Mouse (Mus musculus) B cell, adult 2 months (primary cell): ENCODE measurements around the gene Zfp651.

Experiments
- DNase-seq, 2 experiments: peaks; one replicate each; pipeline ENCODE4 v3.0.0; 2022

Gene Zfp651

DNA sequence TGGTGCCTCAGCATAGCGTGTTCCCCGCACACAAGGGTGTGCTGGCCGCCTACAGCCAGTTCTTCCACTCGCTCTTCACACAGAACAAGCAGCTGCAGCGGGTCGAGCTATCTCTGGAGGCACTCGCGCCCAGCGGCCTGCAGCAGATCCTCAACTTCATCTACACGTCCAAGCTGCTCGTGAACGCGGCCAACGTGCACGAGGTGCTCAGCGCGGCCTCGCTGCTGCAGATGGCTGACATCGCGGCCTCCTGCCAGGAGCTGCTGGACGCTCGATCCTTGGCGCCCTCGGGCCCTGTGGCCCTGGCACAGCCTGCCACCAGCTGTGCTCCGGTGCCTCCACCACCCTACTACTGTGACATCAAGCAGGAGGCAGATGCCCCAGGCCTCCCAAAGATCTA lies 3.6 kb downstream of the Zfp651 start:
- no peak for DNase-seq

DNA sequence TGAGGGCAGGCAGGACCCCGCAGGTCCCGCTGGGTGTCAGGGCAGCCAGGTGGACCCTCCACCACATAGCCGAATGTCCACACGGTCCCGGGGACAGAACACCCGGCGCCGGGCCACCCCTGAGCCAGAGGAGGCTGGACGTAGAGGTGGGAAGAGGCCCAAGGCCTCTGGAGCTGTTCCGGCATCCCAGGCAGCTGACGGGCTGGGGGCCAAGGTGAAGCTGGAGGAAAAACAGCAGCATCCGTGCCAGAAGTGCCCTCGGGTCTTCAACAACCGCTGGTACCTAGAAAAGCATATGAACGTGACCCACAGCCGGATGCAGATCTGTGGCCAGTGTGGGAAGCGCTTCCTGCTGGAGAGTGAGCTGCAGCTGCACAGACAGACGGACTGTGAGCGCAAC lies 4.6 kb downstream of the Zfp651 start:
- no peak for DNase-seq

DNA sequence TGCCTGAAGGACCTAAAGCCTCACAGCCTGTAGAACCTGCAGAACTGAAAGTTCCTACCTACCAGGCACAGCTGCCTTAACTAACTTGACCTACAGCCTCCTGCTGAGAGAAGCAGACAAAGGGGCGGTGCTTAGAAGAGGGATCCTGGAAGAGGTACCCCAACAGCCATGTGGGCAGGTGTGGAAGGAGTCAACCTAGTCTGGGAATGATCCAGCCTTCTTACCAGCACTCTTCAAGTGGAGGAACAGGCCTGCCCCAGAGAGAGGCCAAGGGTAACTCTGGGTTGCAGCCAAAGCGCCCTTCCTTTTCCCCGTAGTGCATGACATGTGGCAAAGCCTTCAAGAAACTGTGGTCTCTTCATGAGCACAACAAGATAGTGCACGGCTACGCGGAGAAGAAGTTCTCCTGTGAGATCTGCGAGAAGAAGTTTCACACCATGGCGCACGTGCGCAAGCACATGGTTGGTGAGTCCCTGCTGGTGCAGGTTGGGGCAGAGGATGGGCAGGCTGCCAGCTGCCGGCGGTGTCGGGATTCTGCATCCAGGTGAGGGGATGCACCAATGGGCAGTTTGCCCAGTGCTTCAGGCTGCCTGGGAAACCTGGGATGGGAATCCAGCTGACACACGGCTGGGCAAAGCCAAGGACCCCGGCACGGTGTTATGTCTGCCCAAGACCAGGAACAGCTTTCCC lies 6.2 kb downstream of the Zfp651 start:
- no peak for DNase-seq

GRCm38 (mm10) chr9:121772412-121772811 lies 13.3 kb downstream of the Zfp651 start:
- no peak for DNase-seq

GRCm38 (mm10) chr9:121775951-121776350 lies 16.8 kb downstream of the Zfp651 start:
- DNase-seq = no peak

DNA sequence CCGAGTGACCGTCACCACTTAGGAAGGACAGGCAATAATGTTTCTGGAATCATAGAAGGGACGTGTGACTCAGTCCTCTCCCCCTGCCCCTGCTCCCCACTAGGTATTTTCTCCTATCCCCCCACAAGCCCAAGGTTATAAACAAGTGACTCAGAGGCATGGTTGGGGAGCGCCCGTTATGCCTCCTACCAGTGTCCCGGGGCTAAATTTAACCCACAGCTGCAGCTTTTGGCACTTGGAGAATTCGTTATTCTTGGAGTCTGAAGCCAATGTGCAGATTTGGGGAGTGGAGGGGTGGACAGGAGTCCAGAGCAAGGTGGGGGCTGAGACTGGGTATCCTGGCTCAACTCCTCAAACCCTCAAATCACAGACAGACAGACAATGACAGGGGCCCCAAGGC lies 17.4 kb downstream of the Zfp651 start:
- no peak for DNase-seq

- no peak for DNase-seq
Observed at GRCm38 (mm10) chr9:121777484-121778065, 18.4 kb downstream of the Zfp651 start, which contains the start of gene Klhl40. Gene Klhl40, plus strand, starts transcription at chr9:121777607.

DNA sequence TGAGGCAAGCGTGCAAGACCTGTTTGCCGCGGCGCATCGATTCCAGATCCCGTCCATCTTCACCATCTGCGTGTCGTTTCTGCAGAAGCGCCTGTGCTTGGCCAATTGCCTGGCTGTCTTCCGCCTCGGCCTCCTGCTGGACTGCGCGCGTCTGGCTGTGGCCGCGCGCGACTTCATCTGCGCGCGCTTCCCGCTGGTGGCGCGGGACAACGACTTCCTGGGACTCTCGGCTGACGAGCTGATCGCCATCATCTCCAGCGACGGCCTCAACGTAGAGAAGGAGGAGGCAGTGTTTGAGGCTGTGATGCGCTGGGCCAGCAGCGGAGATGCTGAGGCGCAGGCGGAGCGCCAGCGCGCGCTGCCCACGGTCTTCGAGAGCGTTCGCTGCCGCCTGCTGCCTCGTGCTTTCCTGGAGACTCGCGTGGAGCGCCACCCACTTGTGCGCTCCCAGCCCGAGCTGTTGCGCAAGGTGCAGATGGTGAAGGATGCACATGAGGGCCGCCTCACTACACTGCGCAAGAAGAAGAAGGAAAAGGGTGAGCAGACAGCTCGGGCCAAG lies 19.0 kb downstream of the Zfp651 start:
- no peak for DNase-seq

DNA sequence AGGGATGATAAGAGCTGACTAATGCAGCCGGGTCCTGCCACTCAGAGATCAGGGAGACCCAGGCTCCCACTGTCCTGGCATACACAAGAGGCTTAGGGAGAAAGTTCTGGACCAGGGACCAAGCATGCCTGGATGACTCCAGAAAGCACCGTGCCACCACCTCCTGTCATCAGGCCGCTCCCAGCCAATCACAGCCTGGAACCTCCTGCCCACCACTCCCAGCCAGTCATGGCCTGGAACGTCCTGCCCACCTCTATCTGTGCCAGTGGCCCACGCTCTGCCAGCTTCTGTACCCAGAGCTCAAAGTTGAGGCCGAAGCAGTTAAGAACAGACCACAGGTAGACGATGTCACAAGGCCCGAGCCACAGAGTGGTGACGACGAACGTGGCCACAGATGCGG lies 25.7 kb downstream of the Zfp651 start:
- no peak for DNase-seq

GRCm38 (mm10) chr9:121785261-121785660 lies 26.1 kb downstream of the Zfp651 start:
- no peak for DNase-seq

- DNase-seq = no peak
Observed at GRCm38 (mm10) chr9:121786359-121786758, 27.2 kb downstream of the Zfp651 start.

GRCm38 (mm10) chr9:121791206-121791605 lies 32.1 kb downstream of the Zfp651 start:
- peak; percentile 22 to 24 for DNase-seq

- no peak for DNase-seq
Observed at GRCm38 (mm10) chr9:121791757-121792521, 32.8 kb downstream of the Zfp651 start, which contains the start of gene Hhatl. Gene Hhatl, minus strand, starts transcription at chr9:121792507.

DNA sequence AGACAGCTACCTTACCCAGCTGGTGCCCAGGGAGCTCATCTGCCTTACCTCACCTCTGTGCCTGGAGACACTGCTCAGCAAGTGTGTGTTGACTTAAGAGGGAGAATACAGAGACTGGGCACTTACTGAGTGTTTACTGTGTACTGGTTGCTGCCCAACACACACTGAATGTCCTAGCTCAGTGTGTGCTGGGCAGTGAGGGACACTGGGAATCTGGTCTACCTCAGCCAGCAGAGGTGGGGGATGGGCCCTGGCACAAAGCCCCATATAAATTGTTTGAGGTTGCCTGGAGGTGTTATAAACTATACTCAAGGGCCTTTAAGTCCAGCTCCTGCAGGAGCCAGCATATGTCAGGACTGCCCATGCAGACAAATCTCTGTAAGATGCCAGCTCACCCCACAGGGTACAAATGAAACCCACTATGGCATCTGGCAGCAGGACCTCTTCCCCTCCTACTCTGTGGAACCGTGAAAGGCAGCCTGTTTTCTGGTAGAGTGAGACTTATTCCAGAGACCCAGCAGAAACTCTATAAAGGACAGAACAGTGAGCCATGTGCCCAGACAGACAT lies 35.9 kb downstream of the Zfp651 start:
- no peak for DNase-seq

GRCm38 (mm10) chr9:121797722-121798121 lies 38.6 kb downstream of the Zfp651 start:
- DNase-seq = no peak

- no peak for DNase-seq
Observed at GRCm38 (mm10) chr9:121798887-121799520, 39.9 kb downstream of the Zfp651 start.

DNA sequence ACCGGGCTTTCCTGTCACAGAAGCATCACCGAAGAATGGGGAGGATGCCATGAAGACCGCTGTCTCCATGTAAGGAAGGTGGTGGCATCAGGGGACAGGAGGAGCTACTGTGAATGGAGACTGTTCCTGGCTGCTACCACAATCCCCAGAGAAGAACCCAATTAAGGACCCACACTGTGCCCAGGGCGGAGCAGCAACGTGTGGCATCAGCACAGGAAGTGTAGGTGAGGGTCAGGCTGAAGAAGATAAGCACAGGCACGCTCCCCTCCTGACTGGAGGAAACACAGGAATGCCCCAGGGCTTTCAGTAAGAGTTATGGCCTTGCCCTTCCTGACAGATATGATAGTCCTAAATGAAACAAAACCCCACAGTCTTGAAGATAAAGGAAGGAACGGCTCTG lies 43.6 kb downstream of the Zfp651 start:
- no peak for DNase-seq

DNA sequence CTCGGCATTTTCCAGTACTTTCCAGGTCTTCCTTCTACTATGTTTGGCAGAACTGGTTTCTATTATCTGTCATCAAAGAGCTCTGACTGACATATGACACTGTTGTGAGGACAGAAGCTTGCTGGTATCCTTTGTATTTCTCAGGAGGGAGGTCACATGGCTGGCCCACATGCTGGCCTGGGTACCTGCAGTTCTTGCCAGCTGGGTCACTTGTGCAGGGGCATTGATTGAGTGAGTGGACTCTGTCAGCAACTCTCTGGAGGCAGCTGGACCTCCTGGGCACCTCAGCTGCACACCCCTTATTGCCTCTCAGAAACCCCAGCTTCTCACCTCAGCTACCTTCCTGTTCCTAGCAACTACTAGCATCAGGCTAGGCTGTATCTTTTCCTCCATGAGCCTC lies 48.4 kb downstream of the Zfp651 start:
- no peak for DNase-seq

DNA sequence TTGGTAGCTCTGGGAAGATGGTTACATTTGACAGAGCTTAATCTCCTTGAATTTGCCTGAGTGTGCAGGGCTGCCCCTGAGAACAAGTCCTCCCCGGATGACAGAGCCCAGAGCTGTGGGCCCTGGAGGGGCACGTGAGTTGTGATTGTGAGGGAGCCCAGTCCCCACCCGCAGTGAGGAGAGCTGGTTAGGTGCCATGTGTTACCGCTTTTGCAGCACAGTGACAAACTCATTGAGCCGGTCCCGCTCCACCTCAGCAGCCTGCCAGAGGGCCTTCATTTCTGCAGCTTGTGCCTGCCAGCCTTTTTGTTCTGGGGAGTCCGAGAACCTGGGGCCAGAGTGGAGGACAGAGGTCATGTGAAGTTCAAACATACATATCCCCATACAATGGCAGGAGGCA lies 48.8 kb downstream of the Zfp651 start:
- DNase-seq = no peak

DNA sequence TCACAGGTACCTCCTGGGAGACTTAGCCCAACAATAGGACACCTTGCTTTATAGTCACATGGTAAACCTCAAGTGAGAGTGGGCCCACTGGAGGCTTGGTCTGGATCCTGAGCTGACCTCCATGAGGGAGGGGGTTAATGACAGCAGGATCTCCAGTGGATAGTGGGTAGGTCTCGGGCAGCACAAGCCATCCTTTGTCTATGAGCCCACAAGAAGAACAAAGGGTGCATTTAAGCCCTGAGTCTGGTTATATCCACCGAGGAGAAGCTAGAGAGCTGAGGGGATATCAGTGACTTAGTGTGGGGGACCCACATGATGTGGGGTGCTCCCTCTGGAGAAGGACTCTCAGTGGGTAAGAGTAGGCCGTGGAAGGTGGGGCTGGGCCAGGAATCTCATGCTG lies 49.4 kb downstream of the Zfp651 start:
- DNase-seq = no peak

DNA sequence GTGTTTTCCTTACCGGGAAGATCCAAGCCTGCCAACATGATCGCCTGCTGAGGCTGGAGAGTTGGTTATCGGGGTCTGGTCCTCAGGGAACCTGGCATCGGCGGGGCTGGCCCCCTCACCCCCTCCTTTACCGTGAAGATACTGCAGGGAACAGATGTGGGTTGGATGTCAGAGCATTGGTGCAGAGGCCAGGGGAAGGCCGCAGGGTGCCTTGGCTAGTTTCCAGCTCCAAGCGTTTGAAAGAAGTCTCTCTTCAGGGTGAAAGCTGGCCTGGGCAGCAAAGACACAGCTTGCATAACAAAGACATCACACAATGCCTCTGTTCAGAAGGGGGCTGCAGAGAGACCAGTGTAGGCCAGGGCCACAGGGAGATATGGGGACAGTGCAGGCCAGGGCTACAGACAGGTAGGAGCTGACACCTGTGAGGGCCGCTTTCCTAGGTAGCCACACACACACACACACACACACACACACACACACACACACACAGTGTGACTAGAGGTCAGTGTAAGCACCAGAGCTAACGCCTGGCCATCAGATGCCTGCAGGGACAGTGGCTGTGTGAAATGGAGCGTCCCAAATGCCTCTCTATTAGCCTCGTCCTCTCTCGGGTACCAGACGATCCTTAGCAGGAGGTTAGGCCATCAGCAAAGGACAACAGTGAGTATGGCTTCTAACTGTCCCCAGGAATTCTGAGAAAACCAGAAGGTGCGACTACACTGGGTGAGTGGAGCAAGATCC lies 51.1 kb downstream of the Zfp651 start:
- no peak for DNase-seq

- DNase-seq = no peak
Observed at GRCm38 (mm10) chr9:121815183-121815582, 56.1 kb downstream of the Zfp651 start.
